Mouse (Mus musculus): Measurements from ENCODE around the gene Ccdc60. TPM values are rescaled to one million over a fixed set of nuclear protein-coding genes. Genes with fewer than 3 reads are reported as not detected.

The Ccdc60 gene
- polyA plus RNA-seq, 1 experiment = 205 TPM

DNA sequence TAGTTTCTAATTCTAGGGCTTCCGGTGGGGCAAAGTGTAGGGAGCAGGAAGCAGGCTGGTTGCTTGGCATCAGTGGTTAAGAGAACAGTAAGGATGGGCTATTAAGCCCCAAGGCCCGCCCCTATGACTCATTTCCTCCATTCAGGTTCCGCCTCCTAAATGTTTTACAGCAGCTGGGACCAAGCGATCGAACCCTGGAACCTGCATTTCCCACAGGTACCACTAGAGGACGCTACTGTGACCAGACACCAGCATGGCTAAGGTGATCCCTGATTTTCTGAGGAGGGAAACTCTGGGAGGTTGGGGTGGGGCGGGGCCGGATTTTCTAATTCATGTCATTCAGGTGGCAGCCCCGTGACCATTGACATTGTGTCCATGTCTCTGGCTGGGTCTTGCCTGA is 96.1 kb downstream of the Ccdc60 start:
- H3K27me3 ChIP-seq (ENCODE audit: control insufficient read depth, insufficient read depth, low read length) = no peaks in the 10 kb centered on the region
- H3K4me1 ChIP-seq (ENCODE audit: control insufficient read depth, insufficient read depth, low read length) = no peaks in the 10 kb centered on the region
- H3K27ac ChIP-seq (ENCODE audit: control insufficient read depth, insufficient read depth, low read depth, low read length) = no peak overlapping the region
- no peak overlapping the region for H3K4me3 ChIP-seq (ENCODE audit: control insufficient read depth, low read depth, low read length)
- peak; percentile 63; the same call in 1 of the 2 replicates for TF ChIP-seq CTCF (IDR thresholded peaks at IDR 0.05; ENCODE audit: control insufficient read depth, insufficient read depth, insufficient replicate concordance, low read depth, low read length)
- no peak for TF ChIP-seq POLR2A (IDR thresholded peaks at IDR 0.05; ENCODE audit: control insufficient read depth, low read depth, low read length)
- peaks cover 1% of the 10 kb centered on the region for H3K36me3 ChIP-seq (ENCODE audit: control insufficient read depth, insufficient read depth, low read length)

DNA sequence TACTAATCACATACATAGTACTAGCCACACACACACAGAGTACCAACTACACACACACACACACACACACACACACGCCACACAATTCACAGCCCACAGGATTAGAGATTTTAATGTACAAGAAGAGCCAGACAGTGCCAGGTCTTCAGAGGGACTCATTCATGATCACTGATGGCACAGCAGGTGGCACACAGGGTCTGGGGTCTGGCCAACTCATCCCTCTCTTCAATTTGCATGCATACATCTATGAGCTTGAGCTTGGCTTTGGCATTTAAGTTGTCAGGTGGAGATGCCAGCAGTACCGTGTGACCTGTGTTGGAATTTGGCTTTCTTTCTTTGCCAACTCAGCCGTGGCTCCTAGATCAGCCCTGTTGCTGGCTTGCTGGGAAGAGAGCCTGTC is 97.2 kb downstream of the Ccdc60 start:
- TF ChIP-seq POLR2A (IDR thresholded peaks at IDR 0.05; ENCODE audit: control insufficient read depth, low read depth, low read length) = no peak
- no peak for TF ChIP-seq CTCF (IDR thresholded peaks at IDR 0.05; ENCODE audit: control insufficient read depth, insufficient read depth, insufficient replicate concordance, low read depth, low read length)
- Histone ChIP-seq H3K27ac (ENCODE audit: control insufficient read depth, insufficient read depth, low read depth, low read length) (no peak overlapping the region), H3K4me3 (ENCODE audit: control insufficient read depth, low read depth, low read length) (no peak overlapping the region)

DNA sequence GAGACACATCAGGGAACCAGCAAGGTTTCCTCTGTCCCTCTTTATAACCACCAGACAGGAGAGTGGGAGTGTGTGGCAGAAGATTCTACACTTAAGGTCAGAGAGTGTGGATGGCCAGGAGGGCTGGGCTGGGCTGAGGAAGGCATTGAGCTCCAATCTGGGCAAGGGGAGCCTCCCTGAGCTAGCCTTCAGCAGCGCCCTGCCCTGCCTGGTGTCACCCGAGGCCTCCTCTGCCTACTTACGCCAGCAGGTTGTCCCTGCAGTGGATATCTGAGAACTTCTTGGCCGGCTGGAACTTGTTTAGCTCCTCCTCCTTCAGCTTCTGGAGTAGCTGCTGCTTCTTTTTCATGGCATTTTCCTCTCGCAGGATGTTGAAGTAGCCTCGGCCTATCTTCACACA is 99.0 kb downstream of the Ccdc60 start:
- H3K36me3 ChIP-seq (ENCODE audit: control insufficient read depth, insufficient read depth, low read length) = peaks cover 1% of the 10 kb centered on the region
- H3K4me1 ChIP-seq (ENCODE audit: control insufficient read depth, insufficient read depth, low read length) = no peaks in the 10 kb centered on the region
- no peak overlapping the region for H3K27ac ChIP-seq (ENCODE audit: control insufficient read depth, insufficient read depth, low read depth, low read length)
- TF ChIP-seq CTCF (IDR thresholded peaks at IDR 0.05; ENCODE audit: control insufficient read depth, insufficient read depth, insufficient replicate concordance, low read depth, low read length) (no peak), POLR2A (IDR thresholded peaks at IDR 0.05; ENCODE audit: control insufficient read depth, low read depth, low read length) (no peak)
- no peaks in the 10 kb centered on the region for H3K27me3 ChIP-seq (ENCODE audit: control insufficient read depth, insufficient read depth, low read length)
- no peak overlapping the region for H3K4me3 ChIP-seq (ENCODE audit: control insufficient read depth, low read depth, low read length)

More for the DNA sequence above, 97.2 kb downstream of the Ccdc60 start:
- peaks cover 1% of the 10 kb centered on the region for H3K36me3 ChIP-seq (ENCODE audit: control insufficient read depth, insufficient read depth, low read length)
- no peaks in the 10 kb centered on the region for H3K4me1 ChIP-seq (ENCODE audit: control insufficient read depth, insufficient read depth, low read length)
- H3K27me3 ChIP-seq (ENCODE audit: control insufficient read depth, insufficient read depth, low read length) = no peaks in the 10 kb centered on the region

DNA sequence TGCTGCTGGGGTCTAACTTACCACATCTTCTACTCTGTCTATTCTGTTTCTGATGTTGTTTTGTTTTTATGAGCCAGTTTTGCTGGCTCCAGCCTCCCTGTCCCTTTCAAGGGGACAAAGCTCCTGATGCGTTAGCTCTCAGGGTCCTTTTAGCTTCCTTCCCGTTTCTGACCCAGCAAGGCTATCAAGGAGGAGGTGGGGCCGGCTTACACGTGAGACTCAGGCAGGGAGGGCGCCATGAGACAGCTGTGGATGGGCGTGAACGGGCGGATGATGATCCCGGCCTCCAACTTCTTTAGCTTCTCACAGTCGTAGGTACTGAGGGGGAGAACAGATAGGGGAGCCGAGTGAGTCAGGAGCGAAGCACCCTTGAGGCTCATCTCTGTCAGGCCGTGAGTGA is 108.2 kb downstream of the Ccdc60 start:
- peaks cover 3% of the 10 kb centered on the region; the same call in 1 of the 2 replicates for H3K4me1 ChIP-seq (ENCODE audit: control insufficient read depth, insufficient read depth, low read length)
- H3K4me3 ChIP-seq (ENCODE audit: control insufficient read depth, low read depth, low read length) = no peak overlapping the region
- TF ChIP-seq CTCF (IDR thresholded peaks at IDR 0.05; ENCODE audit: control insufficient read depth, insufficient read depth, insufficient replicate concordance, low read depth, low read length) = no peak
- H3K27ac ChIP-seq (ENCODE audit: control insufficient read depth, insufficient read depth, low read depth, low read length) = no peak overlapping the region
- H3K36me3 ChIP-seq (ENCODE audit: control insufficient read depth, insufficient read depth, low read length) = no peaks in the 10 kb centered on the region; the same call in 1 of the 2 replicates
- H3K27me3 ChIP-seq (ENCODE audit: control insufficient read depth, insufficient read depth, low read length) = no peaks in the 10 kb centered on the region

DNA sequence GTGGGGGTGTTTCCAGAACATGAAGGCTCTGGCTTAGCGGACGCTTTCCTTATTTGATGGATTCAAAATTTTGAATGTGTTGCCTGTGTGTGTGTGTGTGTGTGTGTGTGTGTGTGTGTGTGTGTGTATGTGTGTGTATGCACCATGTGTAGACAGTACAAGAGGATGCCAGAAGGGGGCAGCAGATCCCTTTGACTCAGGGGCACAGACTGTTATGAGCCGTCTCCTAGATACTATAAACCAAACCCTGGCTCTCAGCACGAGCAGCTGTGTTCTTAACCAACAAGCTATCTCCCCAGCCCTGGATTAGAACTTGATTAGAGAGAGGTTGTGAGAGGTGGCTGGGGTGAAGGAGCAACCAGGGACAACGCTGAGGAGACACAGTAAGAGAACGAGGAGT is 117.1 kb downstream of the Ccdc60 start:
- TF ChIP-seq CTCF (IDR thresholded peaks at IDR 0.05; ENCODE audit: control insufficient read depth, insufficient read depth, insufficient replicate concordance, low read depth, low read length) = no peak
- TF ChIP-seq POLR2A (IDR thresholded peaks at IDR 0.05; ENCODE audit: control insufficient read depth, low read depth, low read length) = no peak
- Histone ChIP-seq H3K27me3 (ENCODE audit: control insufficient read depth, insufficient read depth, low read length) (no peaks in the 10 kb centered on the region), H3K4me3 (ENCODE audit: control insufficient read depth, low read depth, low read length) (no peak overlapping the region), H3K27ac (ENCODE audit: control insufficient read depth, insufficient read depth, low read depth, low read length) (no peak overlapping the region), H3K36me3 (ENCODE audit: control insufficient read depth, insufficient read depth, low read length) (no peaks in the 10 kb centered on the region), H3K4me1 (ENCODE audit: control insufficient read depth, insufficient read depth, low read length) (no peaks in the 10 kb centered on the region)

DNA sequence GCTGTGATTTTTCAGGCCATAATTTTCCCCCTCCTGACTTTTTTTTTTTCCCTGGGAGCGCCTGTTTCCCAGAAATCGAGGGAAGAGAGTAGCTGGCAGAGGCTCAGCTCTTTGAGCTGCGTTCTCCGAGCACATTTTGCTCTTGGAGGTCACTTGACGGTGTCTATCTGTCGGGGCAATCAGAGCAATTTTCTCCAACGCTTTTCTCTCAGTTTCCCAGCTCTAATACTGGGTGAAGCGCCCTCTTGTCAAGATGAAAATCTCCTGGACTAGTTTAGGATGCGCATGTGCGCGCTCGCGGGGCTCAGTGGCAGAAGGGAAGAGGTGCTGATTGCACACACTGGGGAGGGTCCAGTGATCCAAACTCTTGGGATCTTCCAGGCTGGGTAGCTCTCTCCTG is 121.8 kb downstream of the Ccdc60 start:
- no peaks in the 10 kb centered on the region for H3K36me3 ChIP-seq (ENCODE audit: control insufficient read depth, insufficient read depth, low read length)
- no peak overlapping the region for H3K27ac ChIP-seq (ENCODE audit: control insufficient read depth, insufficient read depth, low read depth, low read length)
- no peaks in the 10 kb centered on the region for H3K4me1 ChIP-seq (ENCODE audit: control insufficient read depth, insufficient read depth, low read length)
- no peak overlapping the region for H3K4me3 ChIP-seq (ENCODE audit: control insufficient read depth, low read depth, low read length)
- H3K27me3 ChIP-seq (ENCODE audit: control insufficient read depth, insufficient read depth, low read length) = no peaks in the 10 kb centered on the region
- TF ChIP-seq CTCF (IDR thresholded peaks at IDR 0.05; ENCODE audit: control insufficient read depth, insufficient read depth, insufficient replicate concordance, low read depth, low read length) (no peak), POLR2A (IDR thresholded peaks at IDR 0.05; ENCODE audit: control insufficient read depth, low read depth, low read length) (no peak)

DNA sequence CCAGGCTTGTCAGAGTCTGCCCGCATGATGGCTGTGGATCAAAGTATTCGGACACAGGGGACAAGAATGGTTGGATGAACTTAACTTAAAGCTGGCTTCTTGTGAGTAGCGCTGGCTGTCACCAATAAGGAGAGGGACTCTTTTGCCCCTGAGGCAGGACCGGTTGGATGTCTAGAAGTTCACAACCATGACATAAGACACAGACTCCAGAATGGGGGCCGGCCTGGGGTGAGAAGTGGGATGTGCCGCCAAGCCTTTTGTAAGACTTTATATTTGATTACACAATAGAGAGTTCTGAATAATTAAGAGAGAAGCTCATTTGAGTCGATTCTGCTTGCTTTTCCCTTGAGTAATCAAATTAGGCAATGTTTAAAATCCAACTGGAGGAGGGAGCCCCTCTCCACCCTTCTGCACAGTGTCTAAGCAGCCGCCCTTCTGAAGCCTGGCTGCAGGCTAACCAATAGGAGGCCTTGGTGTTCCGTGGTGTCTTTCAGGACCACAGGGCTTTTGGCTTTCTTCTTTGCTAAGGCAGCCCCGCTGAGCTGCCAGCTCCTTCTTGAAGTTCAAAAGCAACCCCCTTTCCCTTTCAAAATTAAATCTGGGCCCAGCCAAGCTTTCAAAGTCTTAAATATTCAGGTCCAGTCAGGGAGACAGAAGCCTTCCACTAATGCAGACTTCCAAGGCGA is 123.4 kb downstream of the Ccdc60 start:
- Histone ChIP-seq H3K36me3 (ENCODE audit: control insufficient read depth, insufficient read depth, low read length) (no peaks in the 10 kb centered on the region), H3K27ac (ENCODE audit: control insufficient read depth, insufficient read depth, low read depth, low read length) (no peak overlapping the region)

More for the DNA sequence above, 123.4 kb downstream of the Ccdc60 start:
- Histone ChIP-seq H3K4me1 (ENCODE audit: control insufficient read depth, insufficient read depth, low read length) (no peaks in the 10 kb centered on the region), H3K4me3 (ENCODE audit: control insufficient read depth, low read depth, low read length) (no peak overlapping the region), H3K27me3 (ENCODE audit: control insufficient read depth, insufficient read depth, low read length) (no peaks in the 10 kb centered on the region)
- TF ChIP-seq CTCF (IDR thresholded peaks at IDR 0.05; ENCODE audit: control insufficient read depth, insufficient read depth, insufficient replicate concordance, low read depth, low read length) (no peak), POLR2A (IDR thresholded peaks at IDR 0.05; ENCODE audit: control insufficient read depth, low read depth, low read length) (no peak)

Measured in testis, adult 2 months (tissue).